Mouse (Mus musculus): ENCODE data around the gene Stac3.

The Stac3 gene

DNA sequence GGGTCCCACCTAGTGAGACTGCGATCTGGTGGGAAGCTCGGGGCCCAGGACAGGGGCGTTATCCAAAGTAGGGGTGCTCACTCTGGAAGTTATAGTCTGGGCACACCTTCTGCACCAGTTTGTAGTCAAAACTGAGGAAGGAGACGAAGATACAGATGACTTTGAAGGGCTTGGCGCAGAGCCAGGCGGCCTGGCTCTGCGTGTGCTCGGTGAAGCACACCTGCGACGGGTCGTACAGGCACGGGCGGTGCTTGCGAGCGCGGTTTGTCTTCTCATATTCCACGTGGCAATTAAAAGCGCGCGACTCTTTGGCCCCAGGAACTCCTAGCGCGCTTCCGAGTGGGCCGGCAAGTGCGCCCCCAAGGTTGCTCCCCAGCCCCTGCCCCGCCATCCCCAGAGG lies 24.6 kb downstream of the Stac3 start:
- peak in 1 of 2 experiments; percentile 54 for DNase-seq

DNA sequence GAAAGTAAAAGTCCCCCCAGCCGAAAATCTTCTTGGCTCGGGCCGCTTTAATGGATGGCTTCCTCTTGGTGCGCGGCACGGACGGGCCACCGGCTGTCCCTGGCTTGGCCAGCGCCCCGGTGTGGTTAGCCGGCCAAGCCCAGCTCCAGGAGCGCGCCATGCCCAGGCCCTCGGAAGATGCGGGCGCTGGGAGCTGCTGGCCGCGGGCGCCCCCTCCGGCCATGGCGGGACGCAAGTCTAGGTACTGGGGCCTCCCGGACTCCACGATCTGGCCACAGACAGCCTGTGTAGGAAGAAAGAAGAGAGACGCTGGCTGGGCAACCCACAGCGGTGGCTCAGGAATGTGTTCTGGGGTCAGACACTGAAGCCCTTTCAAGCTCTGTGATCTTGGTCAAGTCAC lies 25.2 kb downstream of the Stac3 start:
- no peak for DNase-seq

DNA sequence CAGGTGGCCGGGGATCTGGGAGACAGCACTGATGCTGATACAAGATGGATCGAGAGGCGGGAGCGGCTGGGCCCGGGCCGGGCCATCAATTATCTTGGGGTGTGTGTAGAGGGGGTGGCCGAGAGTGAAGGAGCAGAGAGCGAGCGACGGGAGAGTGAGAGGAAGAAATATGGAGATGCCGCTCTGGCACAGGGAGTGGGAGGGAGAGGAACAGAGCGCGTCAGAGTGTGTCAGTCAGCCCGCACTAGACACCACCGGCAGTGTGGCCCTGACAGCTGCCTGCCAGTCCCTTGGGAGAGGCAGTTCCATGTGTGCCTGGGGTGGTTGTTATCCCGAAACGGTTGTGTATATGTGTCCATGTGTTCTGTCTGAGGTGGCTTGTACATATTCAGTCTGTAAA lies 26.0 kb downstream of the Stac3 start:
- no peak for DNase-seq

DNA sequence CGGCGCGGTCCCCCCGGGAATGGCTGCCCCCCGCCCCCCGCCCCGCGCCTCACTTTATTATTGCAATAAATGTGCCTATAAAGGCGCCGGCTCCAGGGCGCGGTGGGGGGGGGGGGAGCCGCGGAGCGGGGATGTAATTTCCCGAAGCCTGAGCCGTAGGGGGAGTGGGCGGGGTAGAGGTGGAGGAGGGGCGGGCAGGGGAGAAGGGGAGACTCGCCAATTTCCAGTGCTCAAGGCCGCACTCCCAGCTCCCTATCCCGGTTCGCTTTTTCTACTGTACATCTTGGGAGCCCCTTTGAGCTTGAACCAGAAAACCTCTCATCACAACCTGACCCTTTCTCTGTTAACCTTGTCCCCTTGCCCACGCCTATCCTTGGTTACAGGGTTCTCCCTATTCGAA lies 29.5 kb downstream of the Stac3 start:
- no peak for DNase-seq

DNA sequence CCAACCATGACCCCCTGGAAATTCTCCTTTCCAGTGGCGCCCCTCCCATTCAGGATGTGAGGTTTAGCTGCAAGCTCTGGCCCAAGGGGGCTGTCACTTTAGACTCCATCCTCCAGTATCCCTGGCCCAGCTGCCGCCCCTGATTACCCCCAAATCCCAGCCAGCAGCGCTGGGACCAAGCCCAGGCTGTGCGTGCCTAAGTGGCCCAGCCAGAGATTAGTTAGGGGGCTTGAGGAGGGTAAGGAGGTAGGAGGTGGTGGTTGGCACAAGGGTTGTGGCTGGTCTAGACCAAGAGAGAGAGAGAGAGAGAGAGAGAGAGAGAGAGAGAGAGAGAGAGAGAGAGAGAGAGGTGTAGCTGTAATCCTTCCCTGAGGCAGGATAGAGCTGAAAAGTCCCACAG lies 30.1 kb downstream of the Stac3 start:
- DNase-seq: no peak

DNA sequence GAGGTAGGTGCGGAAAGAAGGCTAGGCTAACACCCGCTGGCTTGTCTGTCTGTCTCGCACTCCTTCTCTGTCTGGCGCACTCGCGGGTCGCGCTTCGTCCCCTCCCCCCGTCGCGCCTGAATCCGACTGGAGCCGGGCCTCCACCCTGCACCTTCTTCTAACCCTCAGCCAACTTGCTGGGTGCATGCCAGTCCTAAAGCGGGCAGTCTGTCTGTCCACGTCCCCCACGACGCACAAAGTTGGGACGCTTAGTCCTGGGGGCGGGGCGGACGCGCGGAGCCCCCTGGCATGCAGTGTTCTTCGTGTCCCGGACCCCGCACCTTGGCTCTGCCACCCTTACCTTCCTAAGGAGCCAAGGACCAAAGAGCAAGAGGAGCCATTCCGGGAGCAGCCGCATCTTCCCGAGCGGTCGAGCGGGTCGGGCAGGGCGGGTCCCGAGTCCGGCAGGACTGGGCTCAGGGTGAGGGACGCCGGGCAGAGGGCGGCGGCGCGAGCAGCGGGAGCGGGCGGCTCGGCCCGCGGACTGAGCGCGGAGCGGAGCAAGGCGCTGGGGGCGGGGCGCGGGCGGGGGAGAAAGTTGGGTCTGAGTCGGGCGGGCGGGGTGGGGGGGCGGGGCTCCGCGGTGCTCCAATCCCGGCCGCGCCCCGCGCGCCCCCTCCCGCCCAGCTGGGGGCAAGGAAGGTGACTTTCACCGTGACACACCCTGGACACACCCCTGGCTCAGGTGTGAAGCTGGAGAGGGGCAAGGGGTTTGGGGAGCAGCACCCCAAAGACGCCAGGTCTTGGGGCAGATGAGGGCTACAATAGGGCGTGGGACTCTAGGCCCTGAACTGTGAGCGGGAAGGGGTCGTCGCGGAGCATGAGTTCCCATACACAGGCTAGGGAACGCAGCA lies 32.8 kb downstream of the Stac3 start, which contains the start of gene Nxph4:
Nxph4 (minus strand) TSS at position 524 of the 893 bp plus-strand sequence.
- DNase-seq: no peak

DNA sequence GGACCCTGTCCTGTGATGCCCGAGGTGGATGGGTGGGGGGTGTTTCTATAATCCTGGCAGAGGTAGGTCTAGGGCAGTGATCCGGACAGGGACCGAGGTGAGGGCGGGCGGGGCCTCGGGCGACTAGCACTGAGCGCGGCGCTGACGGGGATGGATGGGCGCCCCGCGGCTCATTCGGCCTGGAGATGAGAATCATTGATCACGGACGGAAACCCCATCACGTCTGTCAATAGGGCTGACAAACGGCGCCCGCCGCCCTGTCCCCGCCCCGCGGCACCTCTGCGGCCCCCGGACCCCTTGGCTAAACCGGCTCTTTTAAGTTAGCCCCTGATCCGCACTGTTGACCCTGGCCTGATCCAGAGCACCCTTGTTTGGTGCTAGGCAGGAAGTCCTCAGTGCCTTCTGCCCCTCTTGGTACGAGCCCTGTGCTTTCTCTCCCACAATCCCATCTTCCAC lies 33.5 kb downstream of the Stac3 start:
- no peak for DNase-seq

DNA sequence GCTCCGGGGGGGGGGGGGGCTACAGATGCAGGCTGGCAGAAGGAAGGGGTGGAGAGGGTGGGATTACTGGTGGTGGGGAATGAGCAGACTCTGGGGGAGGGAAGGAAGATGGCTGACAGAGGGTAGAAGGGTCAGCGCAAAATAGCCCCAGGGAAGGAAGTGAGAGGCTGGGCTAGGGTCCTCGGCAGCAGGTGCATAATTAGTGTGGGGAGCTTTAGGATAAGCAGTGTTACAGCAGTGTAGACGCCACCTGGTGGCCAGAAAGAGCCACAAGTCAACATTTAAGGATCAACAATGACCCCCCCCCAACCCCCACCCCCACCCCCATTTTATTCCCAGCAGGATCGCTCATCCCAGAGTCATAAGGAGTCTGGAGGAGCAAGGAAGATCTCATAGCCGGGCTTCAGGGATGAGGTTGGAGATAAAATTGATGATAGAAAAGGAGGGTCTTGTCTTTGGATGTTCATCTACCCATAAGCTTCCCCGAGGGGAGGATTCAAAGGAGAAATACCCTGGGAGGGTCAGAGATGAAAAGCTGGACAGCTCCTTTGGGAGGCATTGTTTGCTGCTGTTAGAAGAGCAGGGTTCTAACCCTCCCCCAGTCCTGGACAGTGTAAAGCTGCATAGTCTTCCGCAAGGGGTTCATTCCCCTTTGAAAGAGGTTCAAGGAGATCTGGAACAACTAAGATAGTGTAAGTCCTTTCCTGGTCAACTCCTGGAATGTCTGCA lies 35.3 kb downstream of the Stac3 start:
- DNase-seq: no peak

DNA sequence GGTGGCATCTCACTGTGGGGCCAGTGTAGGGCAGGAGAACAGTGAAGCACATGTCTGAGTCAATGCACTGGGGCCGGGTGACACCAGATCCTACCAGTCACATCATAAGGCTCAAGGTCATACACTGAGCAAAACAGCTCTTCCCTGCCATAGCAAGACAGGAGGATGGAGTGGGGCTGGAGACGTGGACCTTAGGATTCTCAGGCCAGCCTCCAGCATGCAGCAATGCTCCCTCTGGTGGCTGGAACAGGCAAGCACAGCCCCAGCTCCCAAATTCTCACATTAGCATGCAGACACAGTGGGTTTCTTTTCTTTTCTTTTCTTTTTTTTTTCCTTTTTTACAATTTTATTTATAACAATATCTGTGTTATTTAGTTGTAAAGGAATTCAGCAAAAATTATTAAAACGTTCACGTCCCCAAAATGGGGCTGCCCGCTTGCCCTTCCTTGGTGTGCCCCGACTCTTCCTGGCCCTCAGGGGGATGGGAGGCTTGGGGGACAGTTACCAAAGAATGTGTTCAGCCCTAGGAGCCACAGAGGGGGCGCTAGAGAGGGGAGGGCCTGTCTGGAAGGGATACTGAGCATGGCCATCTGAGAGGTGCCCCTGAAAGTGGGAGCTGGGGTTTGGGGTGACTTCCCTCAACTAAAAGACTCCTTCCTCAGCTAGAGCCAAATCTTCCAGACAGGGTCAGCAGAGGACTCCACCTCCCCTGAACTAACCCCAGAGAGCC lies 36.5 kb downstream of the Stac3 start:
- no peak for DNase-seq

DNA sequence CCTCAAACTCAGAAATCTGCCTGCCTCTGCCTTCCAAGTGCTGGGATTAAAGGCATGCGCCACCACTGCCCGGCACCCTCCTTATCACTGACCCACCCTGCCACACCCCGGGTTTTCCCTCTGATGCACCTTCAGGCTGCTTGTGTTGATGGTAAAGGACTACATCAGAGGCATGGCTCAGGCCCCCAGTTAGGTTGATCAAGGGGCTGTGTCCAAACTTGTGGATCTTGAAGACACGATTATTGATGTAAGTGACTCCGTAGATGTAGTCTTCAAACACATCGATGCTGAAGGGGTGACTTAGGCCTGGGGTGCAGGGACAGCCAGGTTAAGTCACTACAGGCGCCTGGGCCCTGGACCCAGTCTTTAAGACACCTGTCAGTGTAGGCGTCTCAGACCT lies 40.0 kb downstream of the Stac3 start:
- no peak for DNase-seq

DNA sequence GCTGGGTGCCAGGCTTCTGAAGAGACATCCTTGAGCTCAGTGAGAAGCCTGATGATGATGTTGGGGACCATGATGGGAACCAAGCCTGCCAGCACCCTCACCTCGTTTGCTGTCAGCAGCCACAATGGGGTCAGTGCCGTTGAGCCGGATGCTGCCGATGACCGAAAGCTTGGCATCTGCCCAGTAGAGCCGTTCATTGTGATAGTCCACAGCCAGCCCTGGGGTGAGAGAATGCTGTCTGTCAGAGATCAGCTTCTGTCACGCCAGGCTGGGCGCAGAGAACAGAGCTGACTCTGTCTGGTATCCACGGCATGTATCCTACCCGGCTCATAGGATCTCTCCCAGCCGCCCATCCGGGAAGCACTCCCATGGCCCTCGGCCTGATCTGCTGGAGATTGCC lies 40.6 kb downstream of the Stac3 start:
- no peak for DNase-seq

DNA sequence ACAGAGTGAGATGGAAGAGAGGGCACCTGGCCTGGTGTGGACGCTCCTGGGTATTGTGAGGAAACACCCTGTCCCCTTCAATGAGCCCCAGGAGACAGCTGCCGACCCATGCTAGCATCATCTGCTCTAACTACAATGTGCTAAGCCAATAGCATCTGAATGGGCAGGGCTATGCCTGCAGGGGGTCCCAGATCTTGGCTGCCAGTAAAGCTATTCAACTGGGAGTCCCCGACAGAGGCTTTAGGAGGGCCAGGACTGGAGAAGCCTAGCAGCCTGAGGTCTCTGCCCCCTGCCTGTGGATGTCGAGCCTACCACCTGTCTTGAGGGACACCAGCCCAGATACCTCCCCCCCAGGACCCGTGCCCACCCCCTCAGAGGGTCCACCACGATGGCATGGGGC lies 41.2 kb downstream of the Stac3 start:
- DNase-seq: no peak

DNA sequence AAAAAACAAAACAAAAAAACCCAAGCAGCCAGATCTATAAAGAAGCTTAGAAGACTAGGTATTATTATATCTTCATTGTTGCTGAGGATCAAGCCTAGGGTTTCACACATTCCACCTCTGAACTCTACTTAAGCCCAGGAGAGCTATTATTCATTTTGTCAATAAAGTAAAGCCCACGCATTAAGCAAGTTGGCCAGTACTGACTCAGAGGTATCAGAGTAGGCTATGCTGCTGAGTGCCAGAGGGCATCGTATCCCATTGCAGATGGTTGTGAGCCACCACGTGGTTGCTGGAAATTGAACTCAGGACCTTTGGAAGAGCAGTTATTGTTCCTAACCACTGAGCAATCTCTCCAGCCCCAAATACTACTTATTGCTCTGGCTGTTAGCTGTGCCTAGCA lies 42.4 kb downstream of the Stac3 start:
- DNase-seq: no peak

DNA sequence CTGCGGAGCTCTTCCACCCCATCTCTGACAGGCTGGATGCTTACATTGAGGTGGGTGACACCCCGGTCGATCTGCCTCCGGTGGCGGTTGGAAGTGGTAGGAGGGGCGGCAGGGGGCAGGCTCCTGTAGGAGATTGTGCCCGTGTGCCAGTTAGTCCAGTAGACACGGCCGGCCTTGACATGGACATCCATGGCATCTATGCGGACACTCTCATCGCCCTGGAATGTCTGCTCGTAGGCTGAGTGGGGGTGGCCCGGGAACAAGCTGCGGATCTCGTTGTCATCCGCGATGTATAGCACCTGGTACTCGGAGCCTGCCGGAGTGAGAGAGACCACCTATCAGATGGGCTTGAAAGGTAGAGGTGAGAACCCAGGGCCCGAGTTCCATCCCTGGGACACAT lies 42.9 kb downstream of the Stac3 start:
- no peak for DNase-seq

DNA sequence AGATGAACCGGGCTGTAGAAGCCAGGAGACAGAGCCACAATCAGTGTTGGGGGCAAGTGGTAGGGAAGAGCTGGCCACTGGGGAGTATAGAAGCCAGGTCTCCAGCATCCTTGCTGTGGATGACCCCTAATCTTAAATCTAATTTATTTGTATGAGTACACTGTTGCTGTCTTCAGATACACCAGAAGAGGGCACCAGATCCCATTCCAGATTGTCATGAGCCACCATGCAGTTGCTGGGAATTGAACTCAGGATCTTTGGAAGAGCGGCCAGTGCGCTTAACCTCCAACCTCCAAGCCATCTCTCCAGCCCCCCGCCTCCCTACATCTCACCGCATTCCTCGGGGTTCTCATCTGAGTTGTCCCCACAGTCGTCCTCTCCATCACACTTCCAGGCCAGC lies 45.0 kb downstream of the Stac3 start:
- DNase-seq: no peak

DNA sequence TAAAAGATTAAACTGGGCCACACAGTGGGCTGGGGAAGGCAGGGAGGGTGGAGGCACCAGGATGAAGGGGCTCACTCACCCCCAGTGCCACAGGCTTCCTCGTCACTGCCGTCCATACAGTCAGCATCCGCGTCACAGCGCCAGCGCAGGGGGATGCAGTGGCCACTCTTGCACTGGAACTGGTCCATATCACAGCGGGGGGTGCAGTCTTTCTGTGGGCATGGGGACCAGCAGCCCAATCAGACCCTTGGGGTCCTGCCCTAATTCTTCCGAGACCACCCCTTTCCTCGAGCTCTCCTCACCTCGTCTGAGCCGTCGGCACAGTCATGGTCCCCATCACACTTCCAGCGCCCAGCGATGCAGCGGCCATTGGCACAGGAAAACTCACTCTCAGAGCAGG lies 46.8 kb downstream of the Stac3 start:
- DNase-seq: no peak

DNA sequence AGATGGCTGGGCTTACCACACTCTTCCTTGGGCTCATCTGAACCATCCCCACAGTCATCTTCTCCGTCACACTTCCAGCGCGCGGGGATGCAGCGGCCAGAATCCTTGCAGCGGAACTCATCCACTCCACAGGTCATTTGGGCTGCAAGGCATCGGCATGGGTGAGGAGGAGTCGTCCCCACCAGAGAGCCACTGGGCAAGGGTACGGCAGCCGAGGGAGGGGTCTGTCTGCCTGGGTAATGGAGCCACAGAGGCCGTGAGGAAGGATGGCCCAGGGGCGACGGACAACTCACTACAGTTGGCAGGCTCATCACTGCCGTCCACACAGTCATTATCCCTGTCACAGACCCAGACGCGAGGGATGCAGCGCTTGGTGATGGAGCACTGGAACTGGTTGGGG lies 48.4 kb downstream of the Stac3 start:
- DNase-seq: no peak

DNA sequence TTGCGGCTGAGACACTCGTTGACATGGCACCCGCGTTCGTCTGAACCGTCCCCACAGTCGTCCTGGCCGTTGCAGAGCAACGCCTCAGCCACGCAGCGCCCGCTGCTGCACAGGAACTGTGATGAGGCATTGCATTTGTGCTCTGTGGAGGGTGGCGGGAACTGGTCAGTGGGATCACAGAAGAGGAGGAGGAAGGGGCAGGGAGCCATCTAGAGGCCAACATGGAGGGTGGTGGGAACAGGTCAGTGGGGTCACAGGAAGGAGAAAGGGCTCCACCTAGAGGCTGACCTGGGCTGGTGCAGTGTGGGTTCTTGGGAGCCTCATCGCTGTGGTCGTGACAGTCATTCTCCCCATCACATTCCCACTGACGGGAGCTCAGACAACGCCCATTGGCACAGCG lies 54.2 kb downstream of the Stac3 start:
- no peak for DNase-seq

DNA sequence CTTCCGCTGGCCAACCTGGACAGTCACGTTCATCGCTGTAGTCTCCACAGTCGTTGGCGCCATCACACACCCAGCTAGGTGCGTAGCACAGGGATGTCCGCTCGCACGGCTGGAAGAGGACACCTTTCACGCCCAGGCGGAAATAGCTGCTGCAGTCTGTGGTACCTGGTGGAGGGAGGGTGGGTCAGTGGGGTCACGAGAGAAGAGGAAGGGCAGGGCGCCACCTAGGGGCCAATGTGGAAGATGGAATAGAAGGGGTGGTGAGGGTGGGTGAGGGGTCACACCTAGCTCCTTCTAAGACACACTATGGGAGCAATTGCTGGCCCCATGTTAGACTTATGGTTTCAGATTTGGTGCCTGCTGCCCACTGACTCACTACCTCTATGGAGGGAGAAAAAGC lies 55.9 kb downstream of the Stac3 start:
- DNase-seq: no peak
